Mouse (Mus musculus): ENCODE results near the gene Hist3h2a. TPM values are rescaled to one million over a fixed set of nuclear protein-coding genes. Genes with fewer than 3 reads are reported as not detected.

The Hist3h2a gene
- polyA plus RNA-seq (2015; fragmentation: Nextera tagmentation; extraction: Ambion mirVana): 32.6 and 35.6 TPM in 2 replicates

DNA sequence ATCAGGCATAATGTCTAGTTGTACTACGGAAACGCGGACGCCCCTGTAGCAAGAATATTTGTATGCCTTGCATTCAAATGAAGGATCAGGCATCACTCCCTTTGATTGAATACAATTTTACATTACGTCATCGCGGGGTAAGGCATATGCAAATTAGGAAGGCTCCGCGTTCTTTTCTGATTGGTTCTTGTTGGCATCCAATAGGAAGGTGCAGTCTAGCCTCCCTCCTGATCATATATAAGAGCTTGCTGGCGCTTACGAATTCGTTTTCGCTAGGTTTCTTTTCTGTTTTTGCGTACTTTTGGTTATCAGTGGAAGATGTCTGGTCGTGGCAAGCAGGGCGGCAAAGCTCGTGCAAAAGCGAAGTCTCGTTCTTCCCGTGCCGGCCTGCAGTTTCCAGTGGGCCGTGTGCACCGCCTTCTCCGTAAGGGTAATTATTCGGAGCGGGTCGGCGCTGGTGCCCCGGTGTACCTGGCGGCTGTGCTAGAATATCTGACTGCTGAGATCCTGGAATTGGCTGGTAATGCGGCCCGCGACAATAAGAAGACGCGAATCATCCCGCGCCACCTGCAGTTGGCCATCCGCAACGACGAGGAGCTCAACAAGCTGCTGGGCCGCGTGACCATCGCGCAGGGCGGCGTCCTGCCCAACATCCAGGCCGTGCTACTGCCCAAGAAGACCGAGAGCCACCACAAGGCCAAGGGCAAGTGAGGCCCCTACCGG is at the start of gene Hist3h2a, which contains the start of gene Trim17:
Gene Hist3h2a, plus strand, starts transcription at position 266 of the 723 bp plus-strand sequence.
Gene Trim17, plus strand, starts transcription at position 266 of the 723 bp plus-strand sequence.

DNA sequence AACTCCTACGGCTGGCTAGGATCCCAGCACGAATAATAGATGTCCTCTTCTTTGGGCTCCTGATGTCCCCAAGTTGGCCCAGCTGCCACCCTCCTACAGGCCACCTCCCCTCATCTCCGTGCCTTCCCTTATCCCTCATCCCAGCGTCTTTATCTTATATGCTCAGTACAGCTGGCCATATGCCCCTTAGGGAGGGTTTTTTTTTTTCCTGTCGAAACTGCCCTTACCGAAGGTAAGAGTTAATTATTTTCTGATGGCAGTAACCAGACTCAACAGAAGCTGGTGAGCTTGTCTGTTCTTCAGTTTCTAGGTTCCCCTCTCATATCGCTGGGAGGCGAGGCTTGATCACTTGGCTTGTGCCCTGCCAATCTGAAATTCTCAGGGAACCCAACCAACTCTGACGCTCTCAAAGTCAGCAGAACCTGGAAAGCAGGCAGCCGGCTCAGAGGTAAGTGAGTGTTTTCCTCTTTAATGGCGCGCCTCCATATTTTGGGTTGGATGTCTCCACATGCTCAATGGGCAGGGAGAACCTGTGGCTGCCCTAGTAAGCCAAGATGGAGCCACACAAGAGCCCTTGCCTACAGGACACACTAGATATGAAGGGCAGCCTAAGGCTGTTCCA is 36.6 kb upstream of the Hist3h2a start, which contains the start of gene Btnl10:
Gene Btnl10, plus strand, starts transcription at position 164 of the 622 bp plus-strand sequence.

DNA sequence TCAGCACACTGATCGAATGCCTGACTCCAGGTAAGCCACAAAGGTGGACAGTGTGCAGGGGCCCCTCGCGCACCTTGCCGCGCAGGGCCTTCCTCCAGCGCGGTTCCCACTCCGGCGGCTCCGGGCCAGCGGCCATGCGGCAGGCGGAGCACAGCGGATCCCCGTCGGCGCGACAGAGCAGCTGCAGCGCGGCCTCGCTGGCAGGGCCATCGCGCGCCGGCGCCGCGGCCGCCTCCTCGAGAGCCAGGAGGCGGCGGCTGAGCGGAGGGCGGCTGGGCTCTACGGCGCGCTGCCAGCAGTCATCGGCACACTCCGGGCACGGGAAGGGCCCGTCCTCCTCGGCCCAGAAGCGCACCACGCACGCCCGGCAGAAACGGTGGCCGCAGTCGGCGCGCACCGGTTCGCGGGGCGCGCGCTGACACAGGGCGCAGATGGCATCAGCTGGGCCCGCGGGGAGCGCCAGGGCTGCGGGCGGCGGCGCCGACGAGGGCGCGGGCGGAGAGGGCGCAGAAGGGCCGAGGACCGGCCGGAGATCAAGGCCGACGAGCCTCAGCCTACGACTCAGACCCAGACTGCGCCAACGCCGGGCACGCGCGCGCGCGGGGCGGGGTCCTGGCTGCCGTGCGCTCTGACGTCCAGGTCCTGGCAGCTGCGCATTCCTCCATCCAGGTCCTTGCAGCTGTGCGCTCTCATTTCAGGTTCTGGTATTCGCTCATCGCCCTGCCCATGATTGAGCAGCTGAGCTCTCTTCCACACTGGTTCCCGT is 16.0 kb upstream of the Hist3h2a start, which contains the start of gene Rnf187:
Gene Rnf187, minus strand, starts transcription at position 595 of the 766 bp plus-strand sequence.

DNA sequence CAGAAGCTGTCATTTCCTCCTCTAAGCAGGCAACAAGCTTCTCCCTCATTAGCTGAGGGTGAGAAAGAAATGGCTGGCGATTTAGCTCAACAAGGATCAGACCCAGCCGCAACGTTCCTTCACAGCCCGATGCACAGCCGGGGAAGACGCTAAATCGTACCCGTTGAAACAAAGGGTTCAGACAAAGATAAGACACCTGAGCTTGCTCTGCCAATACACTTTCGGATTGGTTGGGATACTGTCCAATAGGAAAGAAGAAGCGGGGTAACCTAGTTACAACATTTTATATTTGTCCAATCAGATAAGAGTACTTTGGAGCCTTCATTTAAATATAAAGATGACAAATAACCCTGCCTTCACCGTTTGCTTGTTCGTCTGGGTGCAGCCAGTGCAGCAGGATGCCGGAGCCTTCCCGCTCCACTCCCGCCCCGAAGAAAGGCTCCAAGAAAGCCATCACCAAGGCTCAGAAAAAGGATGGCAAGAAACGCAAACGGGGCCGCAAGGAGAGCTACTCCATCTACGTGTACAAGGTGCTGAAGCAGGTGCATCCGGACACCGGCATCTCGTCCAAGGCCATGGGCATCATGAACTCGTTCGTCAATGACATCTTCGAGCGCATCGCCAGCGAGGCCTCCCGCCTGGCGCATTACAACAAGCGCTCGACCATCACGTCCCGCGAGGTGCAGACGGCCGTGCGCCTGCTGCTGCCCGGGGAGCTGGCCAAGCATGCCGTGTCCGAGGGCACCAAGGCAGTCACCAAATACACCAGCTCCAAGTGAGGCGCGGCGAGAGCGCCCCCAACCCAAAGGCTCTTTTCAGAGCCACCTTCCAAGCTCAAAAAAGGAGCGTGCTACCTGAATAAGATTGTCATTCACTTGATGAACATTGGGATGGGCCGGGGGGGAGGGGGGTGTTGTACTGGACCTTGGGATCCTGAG is 5.7 kb upstream of the Hist3h2a start, which contains the start of gene Hist3h2ba:
Gene Hist3h2ba, plus strand, starts transcription at position 379 of the 938 bp plus-strand sequence.

DNA sequence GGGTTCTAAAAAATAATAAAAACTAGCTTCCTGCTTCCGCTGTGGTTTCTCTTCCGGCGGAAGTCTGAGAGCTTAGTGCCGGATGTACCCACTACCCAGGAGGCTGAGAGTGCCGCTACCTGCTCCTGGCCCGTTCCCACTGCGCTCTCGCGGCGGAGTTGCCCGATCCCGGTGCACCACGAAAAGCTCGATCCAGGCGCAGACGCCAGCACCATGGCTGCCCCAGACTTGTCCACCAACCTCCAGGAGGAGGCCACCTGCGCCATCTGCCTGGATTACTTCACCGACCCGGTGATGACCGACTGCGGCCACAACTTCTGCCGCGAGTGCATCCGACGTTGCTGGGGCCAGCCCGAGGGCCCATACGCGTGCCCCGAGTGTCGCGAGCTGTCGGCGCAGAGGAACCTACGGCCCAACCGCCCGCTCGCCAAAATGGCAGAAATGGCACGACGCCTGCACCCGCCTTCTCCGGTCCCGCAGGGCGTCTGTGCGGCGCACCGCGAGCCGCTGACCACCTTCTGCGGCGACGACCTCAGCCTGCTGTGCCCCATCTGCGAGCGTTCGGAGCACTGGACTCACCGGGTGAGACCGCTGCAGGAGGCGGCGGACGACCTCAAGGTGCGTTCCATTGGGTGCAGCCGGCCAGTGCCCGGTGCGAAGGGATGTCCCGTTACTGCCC is 23.7 kb downstream of the Hist3h2a start, which contains the start of gene Trim11:
Gene Trim11, plus strand, starts transcription at position 67 of the 679 bp plus-strand sequence.

Small RNAs within 50 kb of the gene (microRNA-seq; reads per million reads assigned to microRNA genes)
- not detected for gene Gm44313 (ENCODE audit: borderline replicate concordance, insufficient number of aligned reads)

Other genes with a start within 250 kb of the Hist3h2a start
- not detected in 2 replicates for gene Olfr318, start 230.7 kb upstream of the Hist3h2a start, polyA plus RNA-seq (2015; fragmentation: Nextera tagmentation; extraction: Ambion mirVana)
- gene Olfr317, start 215.5 kb upstream of the Hist3h2a start, polyA plus RNA-seq (2015; fragmentation: Nextera tagmentation; extraction: Ambion mirVana): not detected in 2 replicates
- not detected in 2 replicates for gene Olfr316, start 202.0 kb upstream of the Hist3h2a start, polyA plus RNA-seq (2015; fragmentation: Nextera tagmentation; extraction: Ambion mirVana)
- not detected in 2 replicates for gene Olfr315, start 181.5 kb upstream of the Hist3h2a start, polyA plus RNA-seq (2015; fragmentation: Nextera tagmentation; extraction: Ambion mirVana)
- not detected in 2 replicates for gene Olfr314, start 171.7 kb upstream of the Hist3h2a start, polyA plus RNA-seq (2015; fragmentation: Nextera tagmentation; extraction: Ambion mirVana)
- 20.7 and 23.2 TPM in 2 replicates for gene Fam183b, start 152.7 kb upstream of the Hist3h2a start, polyA plus RNA-seq (2015; fragmentation: Nextera tagmentation; extraction: Ambion mirVana)
- not detected in 2 replicates for gene Olfr313, start 139.7 kb upstream of the Hist3h2a start, polyA plus RNA-seq (2015; fragmentation: Nextera tagmentation; extraction: Ambion mirVana)
- gene Olfr312, start 125.4 kb upstream of the Hist3h2a start, polyA plus RNA-seq (2015; fragmentation: Nextera tagmentation; extraction: Ambion mirVana): not detected in 2 replicates
- gene Olfr311, start 115.4 kb upstream of the Hist3h2a start, polyA plus RNA-seq (2015; fragmentation: Nextera tagmentation; extraction: Ambion mirVana): not detected in 2 replicates
- gene Gm12258, start 107.5 kb upstream of the Hist3h2a start, polyA plus RNA-seq (2015; fragmentation: Nextera tagmentation; extraction: Ambion mirVana): 4.3 and 5.0 TPM in 2 replicates
- 4.5 and 5.1 TPM in 2 replicates for gene 2810021J22Rik, start 87.5 kb upstream of the Hist3h2a start, polyA plus RNA-seq (2015; fragmentation: Nextera tagmentation; extraction: Ambion mirVana)
- gene Zfp39, start 50.5 kb upstream of the Hist3h2a start, polyA plus RNA-seq (2015; fragmentation: Nextera tagmentation; extraction: Ambion mirVana): 4.0 and 4.4 TPM in 2 replicates
- 0.63 TPM in 1 of 2 replicates, not detected in the other for gene Btnl10, start 36.8 kb upstream of the Hist3h2a start, polyA plus RNA-seq (2015; fragmentation: Nextera tagmentation; extraction: Ambion mirVana)
- gene Rnf187, start 15.8 kb upstream of the Hist3h2a start, polyA plus RNA-seq (2015; fragmentation: Nextera tagmentation; extraction: Ambion mirVana): 206 and 211 TPM in 2 replicates
- 41.7 and 56.5 TPM in 2 replicates for gene Hist3h2ba, start 5.8 kb upstream of the Hist3h2a start, polyA plus RNA-seq (2015; fragmentation: Nextera tagmentation; extraction: Ambion mirVana)
- 0.19 TPM in 2 replicates for gene Trim17, start within 50 bp of the Hist3h2a start, polyA plus RNA-seq (2015; fragmentation: Nextera tagmentation; extraction: Ambion mirVana)
- gene Trim11, start 23.4 kb downstream of the Hist3h2a start, polyA plus RNA-seq (2015; fragmentation: Nextera tagmentation; extraction: Ambion mirVana): 10.5 and 18.0 TPM in 2 replicates
- gene Obscn, start 181.7 kb downstream of the Hist3h2a start, polyA plus RNA-seq (2015; fragmentation: Nextera tagmentation; extraction: Ambion mirVana): 1.1 and 1.2 TPM in 2 replicates
- 7.5 and 10.7 TPM in 2 replicates for gene Iba57, start 209.1 kb downstream of the Hist3h2a start, polyA plus RNA-seq (2015; fragmentation: Nextera tagmentation; extraction: Ambion mirVana)
- gene Gjc2, start 228.5 kb downstream of the Hist3h2a start, polyA plus RNA-seq (2015; fragmentation: Nextera tagmentation; extraction: Ambion mirVana): 1.0 and 3.1 TPM in 2 replicates
- 126 and 155 TPM in 2 replicates for gene Guk1, start 237.5 kb downstream of the Hist3h2a start, polyA plus RNA-seq (2015; fragmentation: Nextera tagmentation; extraction: Ambion mirVana)
- 89.0 and 102 TPM in 2 replicates for gene Mrpl55, start 247.8 kb downstream of the Hist3h2a start, polyA plus RNA-seq (2015; fragmentation: Nextera tagmentation; extraction: Ambion mirVana)

All from adrenal gland, postnatal 0 days (tissue).